Mouse (Mus musculus) cortical plate, adult 2 months (tissue): ENCODE results near the gene Tnni1. TPM values are rescaled to one million over a fixed set of nuclear protein-coding genes. Genes with fewer than 3 reads are reported as not detected.

ENCODE experiments used
- H3K27ac ChIP-seq: fragments of 200-500 bp; 2 replicates; pipeline ENCODE4 v1.5.1; 2012; ENCODE audit warnings: low read length, control low read depth, inconsistent platforms; ENCODE audit not compliant: insufficient read depth
- H3K4me1 ChIP-seq: fragments of 200-500 bp; 2 replicates; pipeline ENCODE4 v1.6.1; 2011; ENCODE audit warnings: low read length; ENCODE audit not compliant: control insufficient read depth, insufficient read depth
- H3K4me3 ChIP-seq: fragments of 200-500 bp; 2 replicates; pipeline ENCODE4 v1.5.1; 2011; ENCODE audit warnings: mild to moderate bottlenecking, low read length, control low read depth; ENCODE audit not compliant: insufficient read depth
- CTCF ChIP-seq: fragments of 200-500 bp; IDR thresholded peaks from 2 replicates; pipeline ENCODE4 v1.5.1; 2011; ENCODE audit warnings: mild to moderate bottlenecking, control low read depth, low read length; ENCODE audit not compliant: insufficient read depth; ENCODE audit errors: extremely low read depth
- POLR2A ChIP-seq: fragments of 200-500 bp; IDR thresholded peaks from 2 replicates; pipeline ENCODE4 v1.6.1; 2011; ENCODE audit warnings: mild to moderate bottlenecking, low read length, control low read depth; ENCODE audit not compliant: insufficient read depth; ENCODE audit errors: extremely low read depth
- polyA plus RNA-seq: library from polyadenylated mRNA; depleted of rRNA; stranded (reverse); fragments of >200 nt; gene quantifications from 2 replicates; pipeline ENCODE4 v1.2.3, GENCODE M21; 2012

Tnni1 gene
- polyA plus RNA-seq, 1 experiment, result 18.8 TPM

DNA sequence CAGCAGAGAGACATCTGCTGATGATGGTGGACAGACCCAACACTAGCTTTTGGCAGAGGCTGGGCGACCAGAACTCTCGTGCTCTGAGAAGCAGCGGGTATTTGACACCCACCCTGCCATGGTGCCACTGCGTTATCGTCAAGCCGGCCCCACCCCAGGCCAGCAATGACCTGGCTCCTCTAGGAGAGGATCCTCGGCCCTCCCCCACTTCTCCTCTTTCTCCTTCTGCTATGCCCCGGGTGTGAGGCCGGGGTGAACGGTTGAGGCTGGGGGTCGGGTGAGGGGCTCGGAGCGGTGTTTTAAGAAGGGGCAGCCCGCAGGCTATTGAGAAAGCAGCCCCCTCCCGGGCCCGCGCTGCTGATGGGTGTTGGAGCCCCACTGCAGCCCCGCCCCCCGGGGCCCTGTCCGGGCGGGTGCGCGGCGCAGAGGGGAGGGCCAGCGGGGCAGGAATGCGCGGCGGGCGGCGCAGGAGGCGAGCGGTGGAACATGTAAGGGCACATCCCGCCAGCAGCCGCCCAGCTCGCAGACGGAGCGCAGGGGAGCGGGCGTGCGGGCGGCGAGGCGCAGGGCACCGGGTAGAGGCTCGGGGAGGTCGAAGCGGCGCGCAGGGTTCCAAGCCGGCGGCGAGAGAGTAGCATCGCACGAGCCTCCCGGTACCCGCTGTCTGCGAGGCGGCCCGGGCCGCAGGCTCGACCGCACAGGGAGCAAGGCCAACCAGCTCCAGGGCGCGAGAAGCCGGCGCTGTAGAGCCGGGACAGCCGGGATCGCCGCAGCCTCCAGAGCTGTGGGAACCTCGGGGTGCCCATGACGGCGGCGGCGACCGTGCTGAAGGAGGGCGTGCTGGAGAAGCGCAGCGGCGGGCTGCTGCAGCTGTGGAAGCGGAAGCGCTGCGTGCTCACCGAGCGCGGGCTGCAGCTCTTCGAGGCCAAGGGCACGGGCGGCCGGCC is 13.3 kb upstream of the Tnni1 start, which contains the start of gene Phlda3:
Phlda3 (plus strand) TSS at position 475 of the 947 bp plus-strand sequence.
- no peak for TF ChIP-seq CTCF
- peak; percentile 45; the same call in 1 of the 2 replicates for TF ChIP-seq POLR2A
- Histone ChIP-seq H3K4me3 (peak within 1 kb of the TSS; percentile 62), H3K4me1 (no peaks in the 10 kb centered on the region; the same call in 1 of the 2 replicates), H3K27ac (peak within 1 kb of the TSS; percentile 67)

DNA sequence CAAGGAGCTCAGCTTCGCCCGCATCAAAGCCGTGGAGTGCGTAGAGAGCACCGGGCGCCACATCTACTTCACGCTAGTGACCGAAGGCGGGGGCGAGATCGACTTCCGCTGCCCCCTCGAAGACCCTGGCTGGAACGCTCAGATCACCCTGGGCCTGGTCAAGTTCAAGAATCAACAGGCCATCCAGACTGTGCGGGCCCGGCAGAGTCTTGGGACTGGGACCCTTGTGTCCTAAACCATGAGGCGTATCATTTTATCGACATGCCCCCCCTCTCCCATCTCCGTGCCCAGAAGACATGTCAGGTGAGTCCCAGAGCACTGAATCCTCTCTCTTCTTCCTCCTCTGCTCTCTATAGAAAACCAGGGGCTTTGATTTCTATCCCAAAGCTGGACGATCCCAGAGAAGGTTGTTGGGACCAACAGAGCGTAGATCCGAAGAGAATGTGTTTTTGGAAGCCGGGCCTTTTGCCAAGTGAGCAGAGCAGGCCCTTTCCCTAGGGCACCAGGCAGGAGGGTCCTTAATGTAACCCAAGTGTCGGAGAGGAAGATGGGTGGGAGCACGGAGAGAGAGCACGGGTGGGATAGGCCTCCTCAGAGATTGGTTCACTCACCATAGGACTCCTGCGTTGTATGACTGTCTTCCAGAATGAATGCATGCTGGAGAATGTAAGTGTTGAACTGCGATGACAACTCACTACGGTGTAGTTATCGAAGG is 12.5 kb upstream of the Tnni1 start:
- H3K27ac ChIP-seq, result peak overlapping the region; percentile 67; the same call in 1 of the 2 replicates
- no peak for TF ChIP-seq CTCF
- TF ChIP-seq POLR2A, result no peak
- no peaks in the 10 kb centered on the region; the same call in 1 of the 2 replicates for H3K4me1 ChIP-seq
- peak overlapping the region; percentile 62 for H3K4me3 ChIP-seq

GRCm38 (mm10) chr1:135767324-135767890 is 11.8 kb upstream of the Tnni1 start:
- Histone ChIP-seq H3K4me1 (no peaks in the 10 kb centered on the region; the same call in 1 of the 2 replicates), H3K4me3 (peak overlapping the region; percentile 62), H3K27ac (no peak overlapping the region)
- TF ChIP-seq CTCF (no peak), POLR2A (no peak)

DNA sequence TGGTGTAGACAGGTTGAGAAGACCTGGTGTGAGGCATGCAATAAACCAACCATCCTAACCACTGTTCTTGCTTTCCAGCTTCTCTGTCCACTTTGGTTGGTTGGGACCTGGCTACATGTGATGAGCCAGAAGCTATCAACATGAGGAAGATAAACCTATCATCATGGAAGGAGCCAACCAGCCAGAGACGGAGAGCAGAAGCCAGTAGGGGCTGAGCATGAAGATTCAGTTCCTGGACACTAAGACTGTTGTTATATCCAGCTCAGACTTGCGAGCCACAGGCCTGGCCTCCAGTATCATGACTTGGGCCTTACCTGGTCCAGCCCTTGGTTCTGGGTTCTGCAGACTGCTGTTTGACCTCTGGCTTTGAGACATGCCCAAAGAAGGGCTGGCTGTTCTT is 10.8 kb upstream of the Tnni1 start:
- Histone ChIP-seq H3K4me1 (no peaks in the 10 kb centered on the region; the same call in 1 of the 2 replicates), H3K4me3 (no peak overlapping the region), H3K27ac (no peak overlapping the region)
- TF ChIP-seq POLR2A, result no peak
- no peak for TF ChIP-seq CTCF

- Histone ChIP-seq H3K27ac (no peak overlapping the region), H3K4me3 (no peak overlapping the region), H3K4me1 (no peaks in the 10 kb centered on the region; the same call in 1 of the 2 replicates)
- TF ChIP-seq POLR2A (no peak), CTCF (no peak)
Measured at GRCm38 (mm10) chr1:135770237-135770636, 9.0 kb upstream of the Tnni1 start.

DNA sequence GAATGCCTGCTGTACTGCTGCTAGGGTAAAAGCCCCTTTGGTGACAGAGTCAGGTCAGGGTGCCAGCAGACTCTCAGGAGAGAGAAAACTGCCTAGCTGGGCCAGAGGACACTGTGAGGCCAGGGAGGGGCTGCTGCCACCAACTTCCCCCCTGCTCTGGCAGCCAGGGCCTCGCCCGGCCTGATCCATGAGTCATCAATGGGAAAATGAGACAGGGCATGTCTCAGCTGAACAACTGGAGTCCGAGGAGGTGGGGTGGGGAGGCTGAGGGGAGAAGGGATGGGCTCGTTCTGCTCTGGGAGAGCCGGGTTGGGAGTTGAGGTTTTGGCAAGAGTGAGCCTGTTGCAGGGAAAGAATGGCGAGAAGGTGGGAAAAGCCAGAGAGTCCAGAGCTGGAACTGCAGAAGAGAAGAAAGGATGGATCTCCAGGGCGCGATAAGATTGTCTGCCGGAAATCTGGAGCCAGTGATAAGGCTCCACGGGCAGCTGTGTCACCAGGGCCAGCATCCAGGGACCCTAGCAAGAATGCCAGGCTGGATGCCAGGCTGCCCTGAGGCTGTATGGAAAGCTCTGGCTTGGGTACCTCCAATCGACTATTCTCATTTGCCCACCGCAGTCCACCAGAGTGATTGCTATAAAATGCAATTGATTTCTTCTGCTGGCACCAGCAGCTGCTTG is 8.2 kb upstream of the Tnni1 start:
- Histone ChIP-seq H3K4me1 (no peaks in the 10 kb centered on the region; the same call in 1 of the 2 replicates), H3K4me3 (no peak overlapping the region), H3K27ac (no peak overlapping the region)
- TF ChIP-seq CTCF (no peak), POLR2A (no peak)

GRCm38 (mm10) chr1:135771573-135771970 is 7.7 kb upstream of the Tnni1 start:
- no peak for TF ChIP-seq POLR2A
- TF ChIP-seq CTCF, result no peak
- Histone ChIP-seq H3K4me1 (peaks cover 2% of the 10 kb centered on the region; the same call in 1 of the 2 replicates), H3K27ac (no peak overlapping the region), H3K4me3 (no peak overlapping the region)

DNA sequence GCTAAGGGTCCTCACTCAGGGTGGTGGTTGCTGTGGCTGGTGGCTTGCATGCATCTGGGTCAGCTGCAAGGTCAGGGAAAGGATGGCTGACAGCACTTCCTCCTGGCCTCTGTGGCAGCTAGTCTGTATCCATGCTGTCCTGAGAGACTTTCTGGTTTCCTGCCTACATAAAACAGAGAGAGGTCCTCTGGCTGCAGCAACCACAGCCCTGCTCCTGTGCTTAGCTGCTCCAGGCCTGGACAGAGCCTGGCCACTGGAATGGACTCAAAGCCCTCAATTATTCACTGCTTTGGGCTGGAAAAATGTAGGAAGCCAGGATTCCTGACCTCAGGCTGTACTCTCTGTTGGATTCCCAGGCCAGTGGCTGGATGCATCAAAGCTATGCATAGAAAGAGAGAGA is 2.6 kb upstream of the Tnni1 start:
- H3K27ac ChIP-seq, result no peak overlapping the region
- H3K4me3 ChIP-seq, result no peak overlapping the region
- no peak for TF ChIP-seq POLR2A
- no peak for TF ChIP-seq CTCF
- H3K4me1 ChIP-seq, result 0 out of 2 replicates have a peak, but pooled peaks cover 2% of the 10 kb centered on the region

GRCm38 (mm10) chr1:135777046-135777445 is 2.2 kb upstream of the Tnni1 start:
- Histone ChIP-seq H3K27ac (no peak overlapping the region), H3K4me1 (0 out of 2 replicates have a peak, but pooled peaks cover 2% of the 10 kb centered on the region), H3K4me3 (no peak overlapping the region)
- TF ChIP-seq CTCF (no peak), POLR2A (no peak)
